Mouse (Mus musculus): ENCODE measurements around the gene Adcy2.
A peak's percentile ranks its signal among the peaks of the same experiment; 100 is the strongest.

Gene Adcy2

GRCm38 (mm10) chr13:68960513-68960912, 38.8 kb downstream of the Adcy2 start:
- no peak for DNase-seq

- no peak for DNase-seq
Measured at GRCm38 (mm10) chr13:68959406-68959805, 39.9 kb downstream of the Adcy2 start.

GRCm38 (mm10) chr13:68942735-68943134, 56.6 kb downstream of the Adcy2 start:
- no peak for DNase-seq

GRCm38 (mm10) chr13:68941429-68941828, 57.9 kb downstream of the Adcy2 start:
- no peak for DNase-seq

GRCm38 (mm10) chr13:68932283-68932647, 67.1 kb downstream of the Adcy2 start:
- no peak for DNase-seq

GRCm38 (mm10) chr13:68931602-68932282, 67.6 kb downstream of the Adcy2 start:
- peak; percentile 58 for DNase-seq

- DNase-seq, result no peak
Measured at GRCm38 (mm10) chr13:68928469-68928868, 70.9 kb downstream of the Adcy2 start.

- DNase-seq, result no peak
Measured at GRCm38 (mm10) chr13:68913666-68914288, 85.6 kb downstream of the Adcy2 start.

GRCm38 (mm10) chr13:68906667-68907066, 92.7 kb downstream of the Adcy2 start:
- DNase-seq, result no peak

- no peak for DNase-seq
Measured at GRCm38 (mm10) chr13:68902708-68903107, 96.6 kb downstream of the Adcy2 start.

- DNase-seq, result peak; percentile 63
Measured at GRCm38 (mm10) chr13:68889929-68890593, 109.3 kb downstream of the Adcy2 start.

GRCm38 (mm10) chr13:68868776-68869175, 130.6 kb downstream of the Adcy2 start:
- DNase-seq, result no peak

- no peak for DNase-seq
Measured at GRCm38 (mm10) chr13:68867940-68868655, 131.2 kb downstream of the Adcy2 start.

- peak; percentile 57 for DNase-seq
Measured at GRCm38 (mm10) chr13:68860036-68860435, 139.3 kb downstream of the Adcy2 start.

GRCm38 (mm10) chr13:68848265-68848664, 151.1 kb downstream of the Adcy2 start:
- no peak for DNase-seq

- peak; percentile 6 for DNase-seq
Measured at GRCm38 (mm10) chr13:68839517-68839916, 159.8 kb downstream of the Adcy2 start.

GRCm38 (mm10) chr13:68836183-68836582, 163.2 kb downstream of the Adcy2 start:
- no peak for DNase-seq

GRCm38 (mm10) chr13:68835424-68836045, 163.8 kb downstream of the Adcy2 start:
- no peak for DNase-seq

GRCm38 (mm10) chr13:68832141-68832540, 167.2 kb downstream of the Adcy2 start:
- DNase-seq, result no peak

- no peak for DNase-seq
Measured at GRCm38 (mm10) chr13:68830030-68830759, 169.1 kb downstream of the Adcy2 start.

GRCm38 (mm10) chr13:68828441-68828840, 170.9 kb downstream of the Adcy2 start:
- DNase-seq, result no peak

- DNase-seq, result no peak
Measured at GRCm38 (mm10) chr13:68826461-68826860, 172.9 kb downstream of the Adcy2 start.

Measured in lung, postnatal 10 days (tissue).